Mouse (Mus musculus) hindbrain, embryonic 11.5 days (tissue): ENCODE measurements around the gene Bpifa1. TPM values are rescaled to one million over a fixed set of nuclear protein-coding genes. Genes with fewer than 3 reads are reported as not detected.
A peak's percentile ranks its signal among the peaks of the same experiment; 100 is the strongest.
"Not testable (repeated sequence)": the region's sequence is repeated elsewhere in the genome, so short reads cannot be mapped to it uniquely, and the experiment has no call there.

ENCODE experiments used
- ATAC-seq: fragments of 200-750 bp; cut with Nextera tagmentation; 2 replicates; pipeline ENCODE4 v1.8.0; 2017; ENCODE audit warnings: mild to moderate bottlenecking, moderate TSS enrichment, moderate library complexity; ENCODE audit not compliant: low FRiP score
- DNase-seq: peaks from one replicate; pipeline ENCODE4 v3.0.0-alpha.2; 2015; ENCODE audit warnings: low spot score
- H3K27ac ChIP-seq: fragments of 300-500 bp; sonication (generic); 2 replicates; pipeline ENCODE4 v1.5.1; 2014; ENCODE audit warnings: mild to moderate bottlenecking, low read depth, low read length
- H3K27me3 ChIP-seq: fragments of 300-500 bp; sonication (generic); 2 replicates; pipeline ENCODE4 v1.6.1; 2014; ENCODE audit warnings: mild to moderate bottlenecking, low read length, moderate library complexity, mixed read lengths; ENCODE audit not compliant: control insufficient read depth, insufficient read depth
- H3K36me3 ChIP-seq: fragments of 300-500 bp; sonication (generic); 2 replicates; pipeline ENCODE4 v1.6.1; 2014; ENCODE audit warnings: mild to moderate bottlenecking, low read length, moderate library complexity, mixed read lengths; ENCODE audit not compliant: control insufficient read depth, insufficient read depth
- H3K4me1 ChIP-seq: fragments of 300-500 bp; sonication (generic); replicated peaks from 2 replicates; pipeline ENCODE4 v1.6.1; 2014; ENCODE audit warnings: low read length, mixed read lengths; ENCODE audit not compliant: control insufficient read depth, insufficient read depth
- H3K4me2 ChIP-seq: fragments of 300-500 bp; sonication (generic); replicated peaks from 2 replicates; pipeline ENCODE4 v1.6.1; 2014; ENCODE audit warnings: mild to moderate bottlenecking, low read depth, low read length
- H3K4me3 ChIP-seq: fragments of 300-500 bp; sonication (generic); 2 replicates; pipeline ENCODE4 v1.5.1; 2014; ENCODE audit warnings: low read depth, low read length
- H3K9ac ChIP-seq: fragments of 300-500 bp; sonication (generic); 2 replicates; pipeline ENCODE4 v1.6.1; 2014; ENCODE audit warnings: low read depth, low read length
- H3K9me3 ChIP-seq: fragments of 300-500 bp; sonication (generic); 2 replicates; pipeline ENCODE4 v1.6.1; 2016; ENCODE audit warnings: low read length; ENCODE audit not compliant: control insufficient read depth
- WGBS: fragments of 180-500 bp; shearing (Covaris S2); extraction: QIAGEN DNeasy Blood & Tissue Kit; methylation state at CpG from one replicate; pipeline ENCODE4 v1.1.7; 2014; 5-methylcytosine and 5-hydroxymethylcytosine counted together
- polyA plus RNA-seq: library from polyadenylated mRNA; unstranded; fragments of >200 nt; fragmentation: Nextera tagmentation; extraction: Ambion mirVana; gene quantifications from 2 replicates; pipeline ENCODE4 v1.2.1, GENCODE M21; 2014

Gene Bpifa1
- polyA plus RNA-seq, 1 experiment from 2014 or later = not detected

DNA sequence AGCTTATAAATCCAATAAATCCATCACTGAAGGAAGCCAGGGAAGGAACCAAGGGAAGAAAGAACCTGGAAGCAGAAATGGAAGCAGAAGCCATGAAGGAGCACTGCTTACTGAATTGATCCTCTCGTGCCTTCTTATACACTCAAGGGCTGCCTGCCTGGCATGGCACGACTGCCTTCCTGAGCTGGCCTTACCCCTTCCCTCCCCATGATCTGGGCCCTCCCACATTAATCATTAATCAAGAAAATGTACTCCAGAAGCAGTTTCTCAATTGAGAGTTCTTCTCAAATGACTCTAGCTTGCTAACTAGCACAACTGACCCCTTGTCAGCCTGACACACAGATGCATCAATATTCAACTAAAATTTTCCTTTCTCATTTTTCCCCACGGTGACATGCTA lies 26.5 kb downstream of the Bpifa1 start:
- no peak for DNase-seq
- Histone ChIP-seq H3K4me1 (no peaks in the 10 kb centered on the region), H3K9me3 (no peaks in the 10 kb centered on the region), H3K27ac (no peak overlapping the region), H3K4me3 (no peak overlapping the region), H3K9ac (no peak overlapping the region), H3K4me2 (no peak overlapping the region), H3K27me3 (no peaks in the 10 kb centered on the region), H3K36me3 (no peaks in the 10 kb centered on the region)
- 68% methylated on average over 3 of the region's 3 CpGs for WGBS
- ATAC-seq = no peak

DNA sequence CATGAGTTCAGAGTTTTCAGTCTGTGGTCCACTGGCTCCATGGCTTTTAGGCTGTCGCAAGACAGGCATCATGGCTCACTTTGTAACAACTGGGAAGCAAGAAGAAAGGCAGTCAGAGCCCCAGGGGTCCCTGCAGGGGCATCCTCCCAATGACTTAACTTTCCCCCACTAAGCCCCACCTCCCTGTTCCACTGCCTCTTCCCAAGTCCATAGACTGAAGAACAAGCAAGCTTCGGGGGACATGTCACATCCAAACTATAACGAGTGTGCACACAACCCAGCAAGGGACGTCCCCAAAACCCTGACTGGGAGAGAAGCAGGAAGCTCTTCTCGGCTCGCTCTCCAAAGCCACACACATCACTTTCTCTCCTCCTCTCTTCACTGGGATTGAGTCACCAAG lies 28.9 kb downstream of the Bpifa1 start:
- no peak overlapping the region for H3K4me2 ChIP-seq
- no peak overlapping the region for H3K4me3 ChIP-seq
- no peak overlapping the region for H3K9ac ChIP-seq
- H3K36me3 ChIP-seq = no peaks in the 10 kb centered on the region
- ATAC-seq (no peak), DNase-seq (no peak)
- H3K27me3 ChIP-seq = no peaks in the 10 kb centered on the region
- no peaks in the 10 kb centered on the region for H3K4me1 ChIP-seq
- H3K9me3 ChIP-seq = no peaks in the 10 kb centered on the region
- 67% methylated on average over 6 of the region's 6 CpGs for WGBS
- no peak overlapping the region for H3K27ac ChIP-seq

DNA sequence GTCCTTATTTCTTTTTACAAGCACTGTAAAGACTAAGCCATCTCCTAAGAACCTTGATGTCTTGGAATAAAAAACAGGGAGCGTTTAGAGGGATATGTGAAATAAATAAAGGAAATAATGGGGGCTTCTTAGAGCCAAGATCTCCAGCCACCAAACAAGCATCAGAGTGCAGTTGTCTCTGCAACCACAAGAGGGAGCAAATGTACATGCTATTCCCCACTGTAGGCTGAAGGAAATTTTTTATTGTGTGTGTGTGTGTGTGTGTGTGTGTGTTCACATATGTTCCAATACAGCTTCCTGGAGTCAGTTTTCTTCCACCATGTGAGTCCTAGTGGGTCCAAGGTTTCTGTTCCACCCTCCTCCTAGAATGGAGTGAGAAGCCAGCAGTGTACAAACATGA lies 30.6 kb downstream of the Bpifa1 start:
- no peak overlapping the region for H3K9ac ChIP-seq
- H3K36me3 ChIP-seq = no peaks in the 10 kb centered on the region
- no peaks in the 10 kb centered on the region for H3K9me3 ChIP-seq
- H3K4me1 ChIP-seq = no peaks in the 10 kb centered on the region
- H3K27me3 ChIP-seq = no peaks in the 10 kb centered on the region
- 44% methylated on average over 1 of the region's 1 CpGs for WGBS
- ATAC-seq (no peak), DNase-seq (peak; percentile 56)
- H3K27ac ChIP-seq = no peak overlapping the region
- no peak overlapping the region for H3K4me2 ChIP-seq
- no peak overlapping the region for H3K4me3 ChIP-seq

DNA sequence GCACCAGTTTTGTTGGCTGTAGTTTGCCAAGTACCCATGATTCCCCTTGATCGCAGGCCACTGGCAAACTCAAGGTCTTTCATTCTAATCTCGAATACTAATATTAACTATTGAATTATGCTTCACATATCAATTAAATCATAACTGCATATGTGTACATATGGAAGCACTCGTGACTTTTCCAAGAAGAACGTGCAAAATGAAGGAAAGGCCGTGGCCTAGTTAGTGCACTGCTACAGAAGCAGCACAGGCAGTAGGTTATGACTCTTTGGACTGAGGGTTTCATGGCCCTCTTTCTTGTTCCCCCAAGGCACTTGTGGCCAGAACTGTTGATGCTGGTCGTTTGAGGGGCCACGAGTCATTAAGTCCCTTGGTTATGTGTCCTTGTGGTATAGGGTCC lies 39.2 kb downstream of the Bpifa1 start:
- ATAC-seq, H3K9ac ChIP-seq, H3K36me3 ChIP-seq, H3K4me1 ChIP-seq, DNase-seq, H3K4me2 ChIP-seq, H3K27ac ChIP-seq, H3K4me3 ChIP-seq, H3K27me3 ChIP-seq, H3K9me3 ChIP-seq: not testable (repeated sequence)
- 88% methylated on average over 7 of the region's 7 CpGs for WGBS

DNA sequence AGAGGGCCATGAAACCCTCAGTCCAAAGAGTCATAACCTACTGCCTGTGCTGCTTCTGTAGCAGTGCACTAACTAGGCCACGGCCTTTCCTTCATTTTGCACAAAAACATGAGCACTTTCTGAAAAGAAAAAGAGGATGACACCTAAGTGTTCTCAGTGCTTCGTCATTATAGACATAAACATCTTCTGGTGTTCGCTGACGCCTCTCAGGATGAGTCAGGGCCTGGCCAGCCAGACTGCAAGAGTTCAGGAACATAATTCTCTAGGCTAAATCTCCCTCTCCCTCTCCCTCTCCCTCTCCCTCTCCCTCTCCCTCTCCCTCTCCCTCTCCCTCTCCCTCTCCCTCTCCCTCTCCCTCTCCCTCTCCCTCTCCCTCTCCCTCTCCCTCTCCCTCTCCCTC lies 40.4 kb downstream of the Bpifa1 start:
- not testable (repeated sequence) for H3K9me3 ChIP-seq, H3K4me3 ChIP-seq, H3K27me3 ChIP-seq, H3K36me3 ChIP-seq, ATAC-seq, H3K4me2 ChIP-seq, H3K27ac ChIP-seq, H3K4me1 ChIP-seq, H3K9ac ChIP-seq, DNase-seq
- 81% methylated on average over 4 of the region's 4 CpGs for WGBS

DNA sequence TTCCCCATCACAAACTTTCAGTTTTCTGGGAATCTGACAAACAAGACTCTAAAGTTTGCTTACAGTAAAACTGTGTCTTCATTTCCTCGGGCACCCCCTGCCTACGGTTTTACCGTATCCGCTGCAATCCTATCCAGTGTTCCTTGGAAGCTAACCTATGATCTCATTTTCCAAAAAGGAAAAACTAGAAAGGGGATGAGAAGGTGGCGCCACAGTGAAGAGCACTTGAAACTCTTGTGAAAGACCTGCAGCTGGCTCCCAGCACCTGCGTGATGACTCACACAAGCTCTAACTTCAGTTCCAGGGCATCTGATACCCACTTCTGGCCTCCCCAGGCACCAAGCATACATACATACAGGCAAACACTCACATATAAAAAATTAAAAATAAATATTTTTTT lies 42.6 kb downstream of the Bpifa1 start:
- DNase-seq (no peak), ATAC-seq (no peak)
- no peak overlapping the region for H3K4me3 ChIP-seq
- H3K9me3 ChIP-seq = no peaks in the 10 kb centered on the region
- no peak overlapping the region for H3K9ac ChIP-seq
- 91% methylated on average over 6 of the region's 6 CpGs for WGBS
- no peak overlapping the region for H3K27ac ChIP-seq
- no peaks in the 10 kb centered on the region for H3K27me3 ChIP-seq
- H3K36me3 ChIP-seq = no peaks in the 10 kb centered on the region
- H3K4me1 ChIP-seq = no peaks in the 10 kb centered on the region
- H3K4me2 ChIP-seq = no peak overlapping the region

DNA sequence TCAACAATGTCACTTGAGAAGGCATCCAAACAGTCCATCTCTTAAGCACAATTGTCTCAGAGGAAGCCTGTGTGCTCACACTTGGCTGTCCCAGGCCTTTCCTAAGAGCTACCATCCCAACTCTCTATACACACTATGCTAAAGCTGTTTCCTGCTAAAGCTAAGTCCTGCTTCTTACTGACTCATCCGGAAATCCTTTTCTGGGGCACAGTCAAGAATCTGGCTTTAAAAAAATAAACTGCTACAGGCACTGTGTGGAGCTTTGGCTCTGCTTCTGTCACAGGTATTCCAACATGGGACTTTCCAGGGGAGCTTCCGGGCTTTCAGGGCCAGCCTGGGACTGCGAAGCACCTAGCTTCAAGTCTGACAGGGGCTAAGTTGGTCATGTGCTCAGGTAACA lies 43.1 kb downstream of the Bpifa1 start:
- Histone ChIP-seq H3K4me3 (no peak overlapping the region), H3K4me1 (no peaks in the 10 kb centered on the region), H3K27ac (no peak overlapping the region), H3K9ac (no peak overlapping the region), H3K9me3 (no peaks in the 10 kb centered on the region), H3K36me3 (no peaks in the 10 kb centered on the region), H3K4me2 (no peak overlapping the region), H3K27me3 (no peaks in the 10 kb centered on the region)
- no peak for ATAC-seq
- 88% methylated on average over 3 of the region's 3 CpGs for WGBS
- DNase-seq = no peak

DNA sequence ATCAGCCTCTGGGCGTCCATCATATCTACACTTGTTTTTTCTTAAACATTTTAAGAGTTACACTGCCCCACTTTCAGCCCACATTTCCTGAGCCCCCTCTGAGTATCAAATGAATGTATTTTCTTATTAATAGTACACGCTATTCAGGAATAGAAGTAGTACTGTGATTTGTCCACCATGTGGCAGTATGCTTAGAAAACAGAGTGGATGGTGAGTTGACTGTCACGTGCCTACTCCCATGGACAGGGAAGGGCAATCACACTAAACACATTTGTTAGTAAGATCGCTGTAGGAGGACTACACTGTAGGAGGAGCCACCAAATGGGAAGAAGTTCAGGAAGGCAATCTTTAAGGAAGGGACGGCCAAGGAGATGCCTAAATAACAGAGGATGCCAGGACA lies 44.8 kb downstream of the Bpifa1 start:
- H3K27me3 ChIP-seq = no peaks in the 10 kb centered on the region
- no peak for ATAC-seq
- H3K4me2 ChIP-seq = no peak overlapping the region
- H3K9ac ChIP-seq = no peak overlapping the region
- no peaks in the 10 kb centered on the region for H3K4me1 ChIP-seq
- no peak overlapping the region for H3K4me3 ChIP-seq
- DNase-seq = peak; percentile 24
- WGBS = 42% methylated on average over 5 of the region's 5 CpGs
- H3K36me3 ChIP-seq = no peaks in the 10 kb centered on the region
- H3K9me3 ChIP-seq = no peaks in the 10 kb centered on the region
- H3K27ac ChIP-seq = no peak overlapping the region

DNA sequence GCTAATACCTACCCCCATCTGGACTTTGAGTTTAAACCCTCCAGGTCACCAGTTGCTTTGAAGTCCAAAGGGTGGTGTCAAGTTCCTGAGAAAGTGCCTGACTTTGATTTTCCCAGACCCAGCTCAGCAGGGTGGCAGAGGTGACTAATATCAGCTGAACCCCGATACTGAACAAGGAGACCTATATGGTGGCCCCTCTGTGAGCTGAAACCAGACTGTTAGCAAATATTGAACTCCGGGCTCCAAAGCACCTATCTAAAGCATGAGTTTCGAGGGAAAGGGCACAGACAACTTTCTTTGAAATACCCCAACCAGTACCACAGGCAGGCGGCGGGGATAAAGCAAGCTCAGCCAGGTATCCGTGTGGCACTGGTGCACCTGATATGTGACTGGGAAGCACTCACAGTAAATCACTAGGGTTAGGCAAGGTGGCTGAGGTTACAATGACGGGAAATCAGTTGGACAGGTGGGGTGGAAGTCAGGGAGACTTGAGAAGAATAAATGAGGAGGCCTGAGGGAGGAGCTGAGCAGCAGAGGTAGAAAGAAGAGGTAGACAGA lies 47.3 kb downstream of the Bpifa1 start:
- Histone ChIP-seq H3K27me3 (no peaks in the 10 kb centered on the region), H3K4me2 (no peak overlapping the region), H3K4me1 (no peaks in the 10 kb centered on the region), H3K27ac (no peak overlapping the region), H3K9ac (no peak overlapping the region), H3K9me3 (no peaks in the 10 kb centered on the region), H3K36me3 (no peaks in the 10 kb centered on the region), H3K4me3 (no peak overlapping the region)
- ATAC-seq = no peak
- DNase-seq = no peak
- WGBS = 77% methylated on average over 7 of the region's 7 CpGs
